Mouse (Mus musculus) intestine, embryonic 15.5 days (tissue): ENCODE data around the gene Hsd11b1. TPM values are rescaled to one million over a fixed set of nuclear protein-coding genes. Genes with fewer than 3 reads are reported as not detected.

ENCODE experiments used
- ATAC-seq: fragments of 200-750 bp; cut with Nextera tagmentation; 2 replicates; pipeline ENCODE4 v1.8.0; 2017; ENCODE audit warnings: moderate TSS enrichment, moderate library complexity
- H3K27ac ChIP-seq: fragments of 300-500 bp; sonication (generic); 2 replicates; pipeline ENCODE4 v1.5.1; 2015; ENCODE audit warnings: mild to moderate bottlenecking, inconsistent platforms
- H3K27me3 ChIP-seq: fragments of 300-500 bp; sonication (generic); replicated peaks from 2 replicates; pipeline ENCODE4 v1.6.1; 2015; ENCODE audit warnings: inconsistent platforms
- H3K36me3 ChIP-seq: fragments of 300-500 bp; sonication (generic); 2 replicates; pipeline ENCODE4 v1.6.1; 2015; ENCODE audit warnings: inconsistent platforms
- H3K4me1 ChIP-seq: fragments of 300-500 bp; sonication (generic); replicated peaks from 2 replicates; pipeline ENCODE4 v1.6.1; 2015; ENCODE audit warnings: inconsistent platforms
- H3K4me2 ChIP-seq: fragments of 300-500 bp; sonication (generic); replicated peaks from 2 replicates; pipeline ENCODE4 v1.6.1; 2015; ENCODE audit warnings: mild to moderate bottlenecking, inconsistent platforms
- H3K4me3 ChIP-seq: fragments of 300-500 bp; sonication (generic); replicated peaks from 2 replicates; pipeline ENCODE4 v1.5.1; 2015; ENCODE audit warnings: inconsistent platforms
- H3K9ac ChIP-seq: fragments of 300-500 bp; sonication (generic); 2 replicates; pipeline ENCODE4 v1.6.1; 2015; ENCODE audit warnings: inconsistent platforms
- H3K9me3 ChIP-seq: fragments of 300-500 bp; sonication (generic); 2 replicates; pipeline ENCODE4 v1.6.1; 2016; ENCODE audit warnings: inconsistent platforms
- WGBS: fragments of 180-500 bp; shearing (Covaris S2); methylation state at CpG from one replicate; pipeline ENCODE4 v1.1.7; 2015; 5-methylcytosine and 5-hydroxymethylcytosine counted together
- polyA plus RNA-seq: library from polyadenylated mRNA; unstranded; fragments of >200 nt; fragmentation: Nextera tagmentation; extraction: Ambion mirVana; gene quantifications from 2 replicates; pipeline ENCODE4 v1.2.1, GENCODE M21; 2015

Hsd11b1 gene
- polyA plus RNA-seq, 1 experiment from 2014 or later, result 1.3 TPM

DNA sequence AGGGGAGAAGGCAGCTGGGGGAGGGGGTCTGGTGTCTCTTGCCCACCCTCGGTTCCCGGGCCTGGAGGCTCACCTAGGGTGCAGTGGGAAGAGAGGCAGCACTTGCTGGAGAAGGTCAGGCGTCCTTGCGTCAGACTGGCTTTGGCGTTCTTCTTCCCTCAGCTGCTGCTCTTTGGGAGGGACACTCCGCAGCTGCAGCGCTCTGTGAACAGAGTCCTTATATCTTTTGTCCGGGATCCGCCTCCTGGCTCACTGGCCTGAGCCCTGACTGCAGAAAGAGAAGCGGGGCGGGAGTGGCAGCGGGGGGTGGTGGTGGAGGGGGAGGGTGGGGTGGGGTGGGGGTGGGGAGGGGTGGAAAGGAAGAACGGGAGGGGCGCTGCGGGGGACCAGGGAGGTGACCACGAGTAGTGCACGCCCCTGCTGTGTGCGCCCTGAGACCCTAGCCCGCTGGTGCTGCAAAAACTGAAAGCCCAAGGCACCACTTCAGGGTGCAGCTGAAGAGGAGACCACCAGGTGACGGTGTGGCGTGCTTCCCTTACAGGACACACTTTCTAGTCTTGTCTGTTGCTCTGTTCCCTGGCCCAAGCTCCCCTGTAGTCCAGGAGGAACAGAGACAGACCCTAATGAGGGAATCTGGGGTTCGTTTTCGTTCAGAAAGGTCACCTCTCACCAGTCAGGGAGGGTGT, 9.2 kb upstream of the Hsd11b1 start, which contains the start of gene G0s2:
G0s2 (minus strand) TSS at position 302 of the 686 bp plus-strand sequence.
- Histone ChIP-seq H3K27ac (peak within 1 kb of the TSS; percentile 85), H3K27me3 (0 out of 2 replicates have a peak, but pooled peaks cover 2% of the 10 kb centered on the region), H3K4me1 (peaks cover 15% of the 10 kb centered on the region; the same call in 1 of the 2 replicates), H3K9ac (peak within 1 kb of the TSS; percentile 59), H3K9me3 (no peaks in the 10 kb centered on the region), H3K36me3 (no peaks in the 10 kb centered on the region), H3K4me3 (peak within 1 kb of the TSS; percentile 43), H3K4me2 (peak within 1 kb of the TSS; percentile 81)
- peak; percentile 92 for ATAC-seq
- 2% methylated on average over 23 of the region's 23 CpGs for WGBS

- Histone ChIP-seq H3K4me3 (peak overlapping the region; percentile 43), H3K27ac (peak overlapping the region; percentile 85), H3K4me2 (peak overlapping the region; percentile 81), H3K36me3 (no peaks in the 10 kb centered on the region), H3K9ac (peak overlapping the region; percentile 59), H3K27me3 (0 out of 2 replicates have a peak, but pooled peaks cover 2% of the 10 kb centered on the region), H3K9me3 (no peaks in the 10 kb centered on the region), H3K4me1 (peaks cover 15% of the 10 kb centered on the region; the same call in 1 of the 2 replicates)
- WGBS, result 20% methylated on average over 24 of the region's 24 CpGs
- ATAC-seq, result peak; percentile 65
Measured at GRCm38 (mm10) chr1:193272137-193272915, 8.5 kb upstream of the Hsd11b1 start.

- ATAC-seq, result no peak
- 0 out of 2 replicates have a peak overlapping the region, but pooled peaks have one; percentile 9 for H3K27ac ChIP-seq
- no peaks in the 10 kb centered on the region for H3K9me3 ChIP-seq
- 42% methylated on average over 6 of the region's 6 CpGs for WGBS
- H3K4me2 ChIP-seq, result peak overlapping the region; percentile 81
- H3K36me3 ChIP-seq, result no peaks in the 10 kb centered on the region
- no peak overlapping the region for H3K4me3 ChIP-seq
- peaks cover 15% of the 10 kb centered on the region; the same call in 1 of the 2 replicates for H3K4me1 ChIP-seq
- H3K9ac ChIP-seq, result no peak overlapping the region
- H3K27me3 ChIP-seq, result 0 out of 2 replicates have a peak, but pooled peaks cover 2% of the 10 kb centered on the region
Measured at GRCm38 (mm10) chr1:193270965-193271763, 7.3 kb upstream of the Hsd11b1 start.

GRCm38 (mm10) chr1:193265734-193266133, 1.9 kb upstream of the Hsd11b1 start:
- no peak overlapping the region for H3K9ac ChIP-seq
- no peak overlapping the region for H3K27ac ChIP-seq
- no peaks in the 10 kb centered on the region for H3K36me3 ChIP-seq
- no peaks in the 10 kb centered on the region for H3K4me1 ChIP-seq
- H3K4me2 ChIP-seq, result no peak overlapping the region
- no peak overlapping the region for H3K4me3 ChIP-seq
- no peaks in the 10 kb centered on the region for H3K9me3 ChIP-seq
- 0 out of 2 replicates have a peak, but pooled peaks cover 2% of the 10 kb centered on the region for H3K27me3 ChIP-seq
- no peak for ATAC-seq

DNA sequence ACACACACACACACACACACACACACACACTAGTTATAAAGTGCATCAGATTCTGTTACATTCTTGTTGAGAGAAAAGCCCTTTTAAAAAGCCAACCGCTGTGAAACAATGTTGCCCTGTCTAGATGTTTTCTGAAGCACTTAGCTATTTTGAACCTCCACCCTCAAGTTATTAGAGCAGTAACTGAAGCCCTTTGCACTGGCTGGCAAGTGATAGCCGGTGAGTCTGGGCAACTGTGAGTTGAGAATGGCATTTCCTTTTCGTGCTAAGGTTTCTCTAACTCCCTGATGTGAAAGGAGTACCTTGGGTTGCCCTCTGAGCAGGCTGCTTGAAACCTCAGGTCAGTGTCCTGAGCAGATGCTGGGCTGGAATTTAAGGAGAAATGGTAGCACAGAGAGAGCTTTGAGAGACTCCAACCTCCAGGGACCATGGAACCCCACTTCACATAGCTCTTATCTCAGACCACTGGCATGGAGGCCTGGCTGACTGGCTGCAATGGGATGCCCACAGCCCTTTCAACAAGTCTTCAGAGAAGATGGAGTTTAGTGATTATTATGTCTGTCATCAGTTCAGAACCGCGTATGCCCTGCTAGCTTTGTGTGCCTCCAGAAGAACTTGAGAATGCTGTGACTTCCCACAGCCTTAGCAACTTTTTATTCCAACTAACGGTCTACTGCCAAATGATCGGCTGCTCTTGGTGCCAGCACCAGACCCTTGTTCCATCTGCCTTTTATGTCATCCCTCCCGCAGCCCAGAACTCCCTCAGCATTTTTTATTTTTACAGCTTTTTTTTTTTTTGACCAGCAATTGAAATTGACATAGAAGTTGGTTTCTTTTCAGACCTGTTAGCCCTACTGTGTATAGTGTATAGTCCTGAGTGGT, 608 bp downstream of the Hsd11b1 start:
- no peak for ATAC-seq
- no peaks in the 10 kb centered on the region for H3K36me3 ChIP-seq
- H3K4me2 ChIP-seq, result no peak overlapping the region
- 83% methylated on average over 8 of the region's 8 CpGs for WGBS
- no peaks in the 10 kb centered on the region for H3K9me3 ChIP-seq
- no peaks in the 10 kb centered on the region for H3K4me1 ChIP-seq
- H3K27ac ChIP-seq, result no peak overlapping the region
- H3K9ac ChIP-seq, result no peak overlapping the region
- no peak overlapping the region for H3K4me3 ChIP-seq
- H3K27me3 ChIP-seq, result no peaks in the 10 kb centered on the region

DNA sequence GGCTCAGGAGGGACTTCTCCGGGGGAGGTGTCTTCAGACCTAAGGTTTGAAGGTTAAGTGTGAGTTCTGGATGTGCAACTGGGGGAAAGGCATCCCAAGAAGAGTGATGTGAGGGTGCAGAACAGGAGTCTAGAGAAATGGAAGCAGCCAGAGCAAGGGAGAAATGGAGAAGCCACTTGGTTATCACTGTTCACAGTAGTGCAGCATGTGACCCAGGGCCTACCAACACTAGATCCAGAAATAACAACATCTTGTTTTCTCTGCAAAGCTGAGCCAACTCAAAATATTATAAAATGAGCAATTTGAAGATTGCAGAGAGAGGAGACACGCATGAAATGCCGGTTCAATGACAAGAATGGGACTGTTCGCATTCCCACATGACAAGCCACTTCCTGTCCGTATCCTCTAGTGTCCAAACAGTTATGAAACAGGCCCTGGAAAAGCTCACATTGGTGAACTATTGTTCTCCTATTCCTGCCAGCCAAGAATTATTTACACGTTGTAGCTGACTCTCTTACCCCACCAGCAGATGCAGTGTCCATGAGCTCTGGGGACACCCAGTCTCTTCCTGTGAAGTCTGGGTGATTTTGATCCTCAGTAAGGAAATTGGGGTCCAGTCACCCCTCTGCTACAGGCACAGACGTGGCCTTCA, 1.9 kb downstream of the Hsd11b1 start:
- Histone ChIP-seq H3K27ac (no peak overlapping the region), H3K36me3 (no peaks in the 10 kb centered on the region), H3K4me3 (no peak overlapping the region), H3K27me3 (no peaks in the 10 kb centered on the region), H3K9ac (no peak overlapping the region), H3K4me1 (no peaks in the 10 kb centered on the region), H3K9me3 (no peaks in the 10 kb centered on the region), H3K4me2 (no peak overlapping the region)
- 50% methylated on average over 7 of the region's 7 CpGs for WGBS
- ATAC-seq, result no peak

DNA sequence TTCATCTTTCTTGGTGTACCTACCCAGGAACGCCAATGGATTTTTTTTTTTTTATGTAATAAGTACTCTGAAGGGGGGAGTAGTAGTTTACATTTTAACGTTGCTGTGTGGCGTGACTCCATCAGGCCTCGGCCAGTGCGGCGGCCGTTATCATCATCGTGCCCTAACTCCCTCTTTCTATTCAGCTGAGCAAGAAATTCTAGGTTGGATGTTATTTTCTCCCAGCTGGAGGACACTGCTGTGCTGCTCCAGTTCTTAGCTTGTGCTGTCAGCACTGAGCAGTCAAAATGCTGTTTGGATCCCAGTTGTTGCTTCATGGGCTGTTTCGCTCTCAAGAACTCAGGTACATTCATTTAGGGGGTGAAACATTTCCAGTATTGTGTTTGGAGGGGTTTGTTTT, 4.3 kb downstream of the Hsd11b1 start:
- H3K4me3 ChIP-seq, result no peak overlapping the region
- H3K36me3 ChIP-seq, result no peaks in the 10 kb centered on the region
- no peak overlapping the region for H3K9ac ChIP-seq
- H3K4me2 ChIP-seq, result no peak overlapping the region
- no peak for ATAC-seq
- no peaks in the 10 kb centered on the region for H3K27me3 ChIP-seq
- H3K4me1 ChIP-seq, result 0 out of 2 replicates have a peak, but pooled peaks cover 5% of the 10 kb centered on the region
- WGBS, result 76% methylated on average over 9 of the region's 9 CpGs
- H3K27ac ChIP-seq, result no peak overlapping the region
- no peaks in the 10 kb centered on the region for H3K9me3 ChIP-seq

GRCm38 (mm10) chr1:193256621-193257098, 7.2 kb downstream of the Hsd11b1 start:
- Histone ChIP-seq H3K36me3 (no peaks in the 10 kb centered on the region), H3K4me3 (no peak overlapping the region), H3K27ac (no peak overlapping the region), H3K4me1 (0 out of 2 replicates have a peak, but pooled peaks cover 5% of the 10 kb centered on the region), H3K4me2 (no peak overlapping the region), H3K9me3 (no peaks in the 10 kb centered on the region), H3K27me3 (no peaks in the 10 kb centered on the region), H3K9ac (no peak overlapping the region)
- no peak for ATAC-seq
- WGBS, result 33% methylated on average over 5 of the region's 5 CpGs

DNA sequence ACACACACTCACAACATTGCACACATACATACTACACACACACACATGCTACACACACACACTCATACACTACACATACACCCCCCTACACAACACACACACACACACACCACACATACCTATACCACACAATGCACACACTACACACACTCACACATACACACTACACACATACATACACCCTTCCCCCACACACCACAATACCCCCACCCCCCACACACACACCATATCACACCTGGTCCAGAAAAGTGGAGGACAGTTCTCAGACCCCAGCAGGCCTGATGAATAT, 7.6 kb downstream of the Hsd11b1 start:
- 0 out of 2 replicates have a peak, but pooled peaks have one; percentile 6 for ATAC-seq
- Histone ChIP-seq H3K9me3 (no peaks in the 10 kb centered on the region), H3K27ac (no peak overlapping the region)

GRCm38 (mm10) chr1:193255488-193256288, 8.2 kb downstream of the Hsd11b1 start:
- no peaks in the 10 kb centered on the region for H3K27me3 ChIP-seq
- no peak overlapping the region for H3K4me3 ChIP-seq
- no peak overlapping the region for H3K4me2 ChIP-seq
- WGBS, result 31% methylated on average over 3 of the region's 3 CpGs
- no peaks in the 10 kb centered on the region for H3K36me3 ChIP-seq
- no peaks in the 10 kb centered on the region for H3K9me3 ChIP-seq
- no peak overlapping the region for H3K27ac ChIP-seq
- H3K9ac ChIP-seq, result no peak overlapping the region
- 0 out of 2 replicates have a peak, but pooled peaks cover 5% of the 10 kb centered on the region for H3K4me1 ChIP-seq
- ATAC-seq, result peak; percentile 23; the same call in 1 of the 2 replicates

More for the DNA sequence above, 7.6 kb downstream of the Hsd11b1 start:
- H3K36me3 ChIP-seq, result no peaks in the 10 kb centered on the region
- H3K27me3 ChIP-seq, result no peaks in the 10 kb centered on the region
- no peak overlapping the region for H3K4me3 ChIP-seq
- no peak overlapping the region for H3K4me2 ChIP-seq
- H3K9ac ChIP-seq, result no peak overlapping the region
- H3K4me1 ChIP-seq, result 0 out of 2 replicates have a peak, but pooled peaks cover 5% of the 10 kb centered on the region
